In genomic region chr5:120588569-120589094, GRCm38 (mm10) we compare ENCODE assay signal across 8 mouse cellular contexts. TPM values are rescaled to one million over a fixed set of nuclear protein-coding genes. Genes with fewer than 3 reads are reported as not detected.
A peak's percentile ranks its signal among the peaks of the same experiment; 100 is the strongest.
DNase-seq lines count a peak whose midpoint lies in the region; ATAC-seq and TF ChIP-seq lines count a peak whose summit lies in the region.

Gene Tpcn1 (minus strand): TSS chr5:120588673.
Gene Iqcd (plus strand): TSS chr5:120589016.

- H3K4me2 ChIP-seq in forebrain, embryonic 11.5 days (ENCODE audit: low read depth, low read length, severe bottlenecking): peak within 1 kb of the TSS; percentile 95
- H3K4me2 ChIP-seq in heart, postnatal 0 days (ENCODE audit: low read depth, low read length): peak within 1 kb of the TSS; percentile 94
- peak within 1 kb of the TSS; percentile 87 for H3K4me2 ChIP-seq in liver, embryonic 16.5 days (ENCODE audit: low read depth, low read length)
- peak within 1 kb of the TSS; percentile 95 for H3K4me2 ChIP-seq in neural tube, embryonic 13.5 days

- no peaks in the 10 kb centered on the region for H3K9me3 ChIP-seq in forebrain, embryonic 11.5 days (ENCODE audit: control insufficient read depth, low read length)
- H3K9me3 ChIP-seq in heart, postnatal 0 days (replicated peaks; ENCODE audit: control insufficient read depth, low read length): no peaks in the 10 kb centered on the region
- 0 out of 2 replicates have a peak, but pooled peaks cover 4% of the 10 kb centered on the region for H3K9me3 ChIP-seq in liver, embryonic 16.5 days (replicated peaks; ENCODE audit: control insufficient read depth, low read length)
- 0 out of 2 replicates have a peak, but pooled peaks cover 4% of the 10 kb centered on the region for H3K9me3 ChIP-seq in neural tube, embryonic 13.5 days

- peaks cover 10% of the 10 kb centered on the region for H3K4me1 ChIP-seq in forebrain, embryonic 11.5 days (replicated peaks; ENCODE audit: control insufficient read depth, insufficient read depth, low read length)
- peaks cover 16% of the 10 kb centered on the region; the same call in 1 of the 2 replicates for H3K4me1 ChIP-seq in heart, postnatal 0 days (ENCODE audit: control insufficient read depth, insufficient read depth)
- H3K4me1 ChIP-seq in liver, embryonic 16.5 days (ENCODE audit: control insufficient read depth, low read depth, low read length): peaks cover 37% of the 10 kb centered on the region
- H3K4me1 ChIP-seq in neural tube, embryonic 13.5 days (replicated peaks): peaks cover 44% of the 10 kb centered on the region
- peaks cover 24% of the 10 kb centered on the region for H3K4me1 ChIP-seq in testis, adult 2 months (ENCODE audit: control insufficient read depth, insufficient read depth, low read length)

- TF ChIP-seq CTCF in heart, postnatal 0 days (IDR thresholded peaks at IDR 0.05; ENCODE audit: low read depth): no peak
- no peak for TF ChIP-seq CTCF in testis, adult 2 months (IDR thresholded peaks at IDR 0.05; ENCODE audit: control insufficient read depth, insufficient read depth, insufficient replicate concordance, low read depth, low read length)

- H3K36me3 ChIP-seq in forebrain, embryonic 11.5 days (ENCODE audit: control insufficient read depth, insufficient read depth, low read length): no peaks in the 10 kb centered on the region
- peaks cover 13% of the 10 kb centered on the region for H3K36me3 ChIP-seq in heart, postnatal 0 days (replicated peaks; ENCODE audit: control insufficient read depth, insufficient read depth, low read length)
- peaks cover 13% of the 10 kb centered on the region for H3K36me3 ChIP-seq in liver, embryonic 16.5 days (ENCODE audit: control insufficient read depth, insufficient read depth)
- H3K36me3 ChIP-seq in neural tube, embryonic 13.5 days: peaks cover 15% of the 10 kb centered on the region
- H3K36me3 ChIP-seq in testis, adult 2 months (ENCODE audit: control insufficient read depth, insufficient read depth, low read length): no peaks in the 10 kb centered on the region

- H3K4me3 ChIP-seq in forebrain, embryonic 11.5 days (ENCODE audit: low read depth, low read length): peak within 1 kb of the TSS; percentile 67
- H3K4me3 ChIP-seq in heart, postnatal 0 days (ENCODE audit: low read depth, low read length): peak within 1 kb of the TSS; percentile 78
- H3K4me3 ChIP-seq in liver, embryonic 16.5 days (ENCODE audit: low read depth, low read length): peak within 1 kb of the TSS; percentile 84
- peak within 1 kb of the TSS; percentile 91 for H3K4me3 ChIP-seq in neural tube, embryonic 13.5 days
- H3K4me3 ChIP-seq in testis, adult 2 months (ENCODE audit: control insufficient read depth, low read depth, low read length): peak within 1 kb of the TSS; percentile 87

- peak; percentile 85; the same call in 1 of the 2 replicates for TF ChIP-seq EP300 in heart, postnatal 0 days (IDR thresholded peaks at IDR 0.05; ENCODE audit: low read depth)

- no peak within 1 kb of the TSS for H3K27ac ChIP-seq in forebrain, embryonic 11.5 days (ENCODE audit: low read depth, low read length)
- H3K27ac ChIP-seq in heart, postnatal 0 days (ENCODE audit: low read depth): peak within 1 kb of the TSS; percentile 75
- peak within 1 kb of the TSS; percentile 95 for H3K27ac ChIP-seq in liver, embryonic 16.5 days (ENCODE audit: low read length)
- peak within 1 kb of the TSS; percentile 86 for H3K27ac ChIP-seq in neural tube, embryonic 13.5 days (replicated peaks)
- H3K27ac ChIP-seq in testis, adult 2 months (ENCODE audit: control insufficient read depth, insufficient read depth, low read depth, low read length): peak within 1 kb of the TSS; percentile 80

- WGBS in forebrain, embryonic 11.5 days: under 1% methylated on average over 35 of the region's 35 CpGs
- 2% methylated on average over 34 of the region's 35 CpGs for WGBS in heart, postnatal 0 days
- WGBS in liver, embryonic 16.5 days (ENCODE audit: insufficient replicate concordance): 0% methylated on average over 35 of the region's 35 CpGs
- under 1% methylated on average over 35 of the region's 35 CpGs for WGBS in neural tube, embryonic 13.5 days

- TF ChIP-seq POLR2A in testis, adult 2 months (IDR thresholded peaks at IDR 0.05; ENCODE audit: control insufficient read depth, low read depth, low read length): peak; percentile 75

- H3K27me3 ChIP-seq in forebrain, embryonic 11.5 days (ENCODE audit: control insufficient read depth, insufficient read depth, low read length): no peaks in the 10 kb centered on the region
- H3K27me3 ChIP-seq in heart, postnatal 0 days (ENCODE audit: control insufficient read depth, insufficient read depth, low read length): no peaks in the 10 kb centered on the region
- H3K27me3 ChIP-seq in liver, embryonic 16.5 days (ENCODE audit: control insufficient read depth, insufficient read depth, low read depth, low read length): no peaks in the 10 kb centered on the region
- H3K27me3 ChIP-seq in neural tube, embryonic 13.5 days: no peaks in the 10 kb centered on the region
- no peaks in the 10 kb centered on the region for H3K27me3 ChIP-seq in testis, adult 2 months (ENCODE audit: control insufficient read depth, insufficient read depth, low read length)

- peak; percentile 98 for DNase-seq in CD8-positive naive resting alpha-beta T cell, adult 2 months (ENCODE audit: low read depth in 2 of 2, low spot score in 2 of 2)
- peak; percentile 99 for DNase-seq in c-Kit-positive CD71-negative TER-119-negative erythroid progenitor cells, embryonic 14.5 days (ENCODE audit: low read depth)
- peak; percentile 99 for DNase-seq in forebrain, embryonic 11.5 days (ENCODE audit: low spot score)
- DNase-seq in heart, postnatal 0 days (ENCODE audit: low spot score): peak; percentile 99
- DNase-seq in kidney, postnatal 4 days: peak; percentile 100

- ATAC-seq in forebrain, embryonic 11.5 days (replicated peaks; ENCODE audit: low FRiP score): peak; percentile 98
- ATAC-seq in heart, postnatal 0 days (ENCODE audit: insufficient read depth, low read depth): peak; percentile 98
- ATAC-seq in liver, embryonic 16.5 days (ENCODE audit: low read depth): peak; percentile 93
- peak; percentile 97 for ATAC-seq in neural tube, embryonic 13.5 days (ENCODE audit: low read depth)

- peak within 1 kb of the TSS; percentile 82 for H3K9ac ChIP-seq in forebrain, embryonic 11.5 days (ENCODE audit: low read length)
- H3K9ac ChIP-seq in heart, postnatal 0 days (replicated peaks; ENCODE audit: low read depth, low read length): peak within 1 kb of the TSS; percentile 75
- H3K9ac ChIP-seq in liver, embryonic 16.5 days (ENCODE audit: low read depth, low read length): peak within 1 kb of the TSS; percentile 90
- H3K9ac ChIP-seq in neural tube, embryonic 13.5 days: peak within 1 kb of the TSS; percentile 93

RNA-seq across cellular contexts. Expression of gene Tpcn1, which starts in this region (rescaled TPM):
- 14.5 and 14.6 TPM in 2 replicates for polyA plus RNA-seq in forebrain, embryonic 11.5 days (2014; fragmentation: Nextera tagmentation; extraction: Ambion mirVana)
- total RNA-seq in heart, postnatal 0 days (2014; rRNA removed; ENCODE audit: low replicate concordance): 15.8 and 27.6 TPM in 2 replicates
- polyA plus RNA-seq in heart, postnatal 0 days (2015; fragmentation: Nextera tagmentation; extraction: Ambion mirVana): 11.5 and 11.7 TPM in 2 replicates
- polyA plus RNA-seq in liver, embryonic 16.5 days (2015; fragmentation: Nextera tagmentation; extraction: Ambion mirVana): 21.5 and 24.2 TPM in 2 replicates
- 22.4 and 22.5 TPM in 2 replicates for polyA plus RNA-seq in neural tube, embryonic 13.5 days (2015; fragmentation: Nextera tagmentation; extraction: Ambion mirVana)
- 18.7 and 20.7 TPM in 2 replicates for polyA plus RNA-seq in testis, adult 2 months (2012; rRNA removed)

RNA-seq across cellular contexts. Expression of gene Iqcd, which starts in this region (rescaled TPM):
- polyA plus RNA-seq in forebrain, embryonic 11.5 days (2014; fragmentation: Nextera tagmentation; extraction: Ambion mirVana): 1.1 TPM in 2 replicates
- not detected in 2 replicates for total RNA-seq in heart, postnatal 0 days (2014; rRNA removed; ENCODE audit: low replicate concordance)
- 0.14 and 0.18 TPM in 2 replicates for polyA plus RNA-seq in heart, postnatal 0 days (2015; fragmentation: Nextera tagmentation; extraction: Ambion mirVana)
- polyA plus RNA-seq in liver, embryonic 16.5 days (2015; fragmentation: Nextera tagmentation; extraction: Ambion mirVana): 1.2 TPM in 2 replicates
- 0.94 and 1.0 TPM in 2 replicates for polyA plus RNA-seq in neural tube, embryonic 13.5 days (2015; fragmentation: Nextera tagmentation; extraction: Ambion mirVana)
- 77.3 and 85.9 TPM in 2 replicates for polyA plus RNA-seq in testis, adult 2 months (2012; rRNA removed)

Comparison
In these comparisons a context has a peak if more than half of its experiments do, and no peak if none do; other contexts are left out.
1. RNA of gene Iqcd (polyA plus RNA-seq): 77.3 to 85.9 TPM in testis, adult 2 months; 1.2 TPM in liver, embryonic 16.5 days, 1.1 TPM in forebrain, embryonic 11.5 days, 0.94 to 1.0 TPM in neural tube, embryonic 13.5 days and 0.14 to 0.18 TPM in heart, postnatal 0 days; every median in the first group is over 10 times any median in the second.
2. Peak in every context shown above with its lines, with median percentiles within 50 percentile points of each other: DNase-seq, ATAC-seq, H3K4me2 ChIP-seq, H3K4me3 ChIP-seq and H3K9ac ChIP-seq.